Mouse (Mus musculus): ENCODE measurements at regions not wholly inside any gene's neighbourhood (a gene's known extent, or its start where the extent isn't known, plus 50 kb on each side); places are given as distances from the start of the nearest gene placed in this dataset.

DNA sequence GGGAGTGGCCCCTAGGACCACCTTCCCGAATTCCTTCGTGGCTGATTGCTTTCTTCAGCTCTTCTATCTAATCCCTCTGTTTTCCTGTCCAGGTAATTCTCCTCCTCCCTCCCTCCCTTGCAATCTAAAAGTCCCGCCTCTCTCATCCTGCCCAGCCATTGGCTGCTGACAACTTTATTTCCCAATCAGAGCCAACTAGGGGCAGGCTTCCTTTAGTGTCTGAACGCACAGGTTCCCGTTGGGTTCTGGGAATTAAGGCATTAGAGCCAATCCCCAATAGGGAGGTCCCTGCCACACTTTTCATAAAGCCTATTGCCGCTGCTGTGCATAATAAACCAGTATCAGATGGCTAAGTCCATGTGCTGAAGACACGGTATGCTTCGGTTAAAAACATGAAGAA, 78.5 kb upstream of the Runx3 start:
- H3K4me1 ChIP-seq (ENCODE audit: control insufficient read depth in 1 of 2, insufficient read depth in 2 of 2, low read length in 2 of 2) = peaks cover 12 to 29% of the 10 kb centered on the region in 2 experiments
- H3K27ac ChIP-seq (ENCODE audit: control insufficient read depth, low read depth, low read length) = no peak overlapping the region
- no peaks in the 10 kb centered on the region for H3K9me3 ChIP-seq (replicated peaks; ENCODE audit: insufficient read depth, low read length)
- H3K36me3 ChIP-seq (ENCODE audit: control insufficient read depth in 1 of 2, insufficient read depth in 2 of 2, low read length in 2 of 2) = peaks cover 0 to 20% of the 10 kb centered on the region in 2 experiments; a peak in 2 of 4 replicates
- TF ChIP-seq TBP (IDR thresholded peaks at IDR 0.05; ENCODE audit: low read depth, low read length) = no peak
- TF ChIP-seq NRF1 (IDR thresholded peaks at IDR 0.05; ENCODE audit: insufficient read depth, low read depth, low read length, poor library complexity, severe bottlenecking) = no peak
- no peak for TF ChIP-seq MYB (IDR thresholded peaks at IDR 0.05; ENCODE audit: low read depth, low read length)
- TF ChIP-seq NELFE (IDR thresholded peaks at IDR 0.05; ENCODE audit: low read depth, low read length) = no peak
- TF ChIP-seq CHD1 (IDR thresholded peaks at IDR 0.05; ENCODE audit: low read depth, low read length) = no peak
- no peak for TF ChIP-seq ZMIZ1 (IDR thresholded peaks at IDR 0.05; ENCODE audit: low read depth, low read length)
- no peak for TF ChIP-seq RAD21 (IDR thresholded peaks at IDR 0.05; ENCODE audit: low read depth, low read length)
- no peak for TF ChIP-seq E2F4 (IDR thresholded peaks at IDR 0.05; ENCODE audit: borderline replicate concordance, low read depth, low read length)
- no peak for TF ChIP-seq KAT2A (conservative IDR thresholded peaks at IDR 0.05; ENCODE audit: low read depth, low read length)
- TF ChIP-seq USF1 (IDR thresholded peaks at IDR 0.05; ENCODE audit: low read depth, low read length) = no peak
- TF ChIP-seq ELF1 (IDR thresholded peaks at IDR 0.05; ENCODE audit: low read depth, low read length) = no peak
- no peak for TF ChIP-seq POLR2AphosphoS5 (IDR thresholded peaks at IDR 0.05; ENCODE audit: borderline replicate concordance, low read depth, low read length)
- no peak for TF ChIP-seq JUND (IDR thresholded peaks at IDR 0.05; ENCODE audit: low read depth, low read length)
- DNase-seq (ENCODE audit: low read depth, low spot score) = no peak
- no peak overlapping the region for H3K9ac ChIP-seq (ENCODE audit: control insufficient read depth, low read depth, low read length, poor library complexity, severe bottlenecking)
- no peaks in the 10 kb centered on the region for H3K79me2 ChIP-seq (ENCODE audit: control insufficient read depth, insufficient read depth, low read length, poor library complexity)
- no peaks in the 10 kb centered on the region for H3K27me3 ChIP-seq (ENCODE audit: control insufficient read depth in 1 of 2, insufficient read depth in 2 of 2, low read length in 2 of 2)
- H3K4me3 ChIP-seq (ENCODE audit: control insufficient read depth in 1 of 2, insufficient read depth in 1 of 2, low read depth in 2 of 2, low read length in 2 of 2) = no peak overlapping the region

GRCm38 (mm10) chr4:135042501-135042900, 78.0 kb upstream of the Runx3 start:
- peaks cover 13 to 33% of the 10 kb centered on the region in 2 experiments for H3K4me1 ChIP-seq (ENCODE audit: control insufficient read depth in 1 of 2, insufficient read depth in 2 of 2, low read length in 2 of 2)
- H3K9ac ChIP-seq (ENCODE audit: control insufficient read depth, low read depth, low read length, poor library complexity, severe bottlenecking) = no peak overlapping the region
- no peaks in the 10 kb centered on the region for H3K9me3 ChIP-seq (replicated peaks; ENCODE audit: insufficient read depth, low read length)
- H3K4me3 ChIP-seq (ENCODE audit: control insufficient read depth in 1 of 2, insufficient read depth in 1 of 2, low read depth in 2 of 2, low read length in 2 of 2) = no peak overlapping the region
- TF ChIP-seq USF1 (IDR thresholded peaks at IDR 0.05; ENCODE audit: low read depth, low read length) (no peak), POLR2A (IDR thresholded peaks at IDR 0.05; ENCODE audit: control insufficient read depth in 1 of 2, insufficient read depth in 1 of 2, low read depth in 1 of 2, low read length in 2 of 2, poor library complexity in 1 of 2) (no peak), MEF2A (IDR thresholded peaks at IDR 0.05; ENCODE audit: extremely low read depth, insufficient replicate concordance, low read depth, low read length, poor library complexity, severe bottlenecking) (no peak), SMC3 (IDR thresholded peaks at IDR 0.05; ENCODE audit: low read depth, low read length) (no peak), JUND (IDR thresholded peaks at IDR 0.05; ENCODE audit: low read depth, low read length) (no peak), NELFE (IDR thresholded peaks at IDR 0.05; ENCODE audit: low read depth, low read length) (no peak), RAD21 (IDR thresholded peaks at IDR 0.05; ENCODE audit: low read depth, low read length) (no peak), BHLHE40 (IDR thresholded peaks at IDR 0.05; ENCODE audit: borderline replicate concordance, low read depth, low read length) (no peak), GATA1 (IDR thresholded peaks at IDR 0.05; ENCODE audit: low read depth, low read length) (no peak), ZC3H11A (IDR thresholded peaks at IDR 0.05; ENCODE audit: low read depth, low read length) (no peak)
- H3K27ac ChIP-seq (ENCODE audit: control insufficient read depth, low read depth, low read length) = no peak overlapping the region
- peak; percentile 63 for DNase-seq (ENCODE audit: low read depth, low spot score)
- no peaks in the 10 kb centered on the region for H3K79me2 ChIP-seq (ENCODE audit: control insufficient read depth, insufficient read depth, low read length, poor library complexity)
- peaks cover 0 to 20% of the 10 kb centered on the region in 2 experiments; a peak in 2 of 4 replicates for H3K36me3 ChIP-seq (ENCODE audit: control insufficient read depth in 1 of 2, insufficient read depth in 2 of 2, low read length in 2 of 2)
- H3K27me3 ChIP-seq (ENCODE audit: control insufficient read depth in 1 of 2, insufficient read depth in 2 of 2, low read length in 2 of 2) = no peaks in the 10 kb centered on the region
